Mouse (Mus musculus): ENCODE results near the gene Mrpl44. TPM values are rescaled to one million over a fixed set of nuclear protein-coding genes. Genes with fewer than 3 reads are reported as not detected.

Mrpl44 gene
- polyA plus RNA-seq, 1 experiment, result 15.1 TPM

GRCm38 (mm10) chr1:79754936-79755335 is 20.9 kb upstream of the Mrpl44 start:
- WGBS, result 93% methylated on average over 3 of the region's 3 CpGs
- peaks cover 11% of the 10 kb centered on the region for H3K4me1 ChIP-seq (replicated peaks; ENCODE audit: control insufficient read depth, insufficient read depth, low read length)
- H3K27ac ChIP-seq (ENCODE audit: control insufficient read depth, insufficient read depth, low read length), result no peak overlapping the region
- DNase-seq, result no peak
- no peak for TF ChIP-seq POLR2A (IDR thresholded peaks at IDR 0.05; ENCODE audit: control insufficient read depth, extremely low read depth, insufficient read depth, low read length, poor library complexity)
- H3K4me3 ChIP-seq (ENCODE audit: control insufficient read depth, insufficient read depth, low read length), result no peak overlapping the region
- no peaks in the 10 kb centered on the region for H3K36me3 ChIP-seq (ENCODE audit: control insufficient read depth, insufficient read depth, low read length)
- H3K27me3 ChIP-seq (ENCODE audit: control insufficient read depth, insufficient read depth, low read length), result no peaks in the 10 kb centered on the region

GRCm38 (mm10) chr1:79755376-79755775 is 20.4 kb upstream of the Mrpl44 start:
- Histone ChIP-seq H3K4me3 (ENCODE audit: control insufficient read depth, insufficient read depth, low read length) (no peak overlapping the region), H3K27me3 (ENCODE audit: control insufficient read depth, insufficient read depth, low read length) (no peaks in the 10 kb centered on the region), H3K27ac (ENCODE audit: control insufficient read depth, insufficient read depth, low read length) (no peak overlapping the region), H3K4me1 (replicated peaks; ENCODE audit: control insufficient read depth, insufficient read depth, low read length) (peaks cover 11% of the 10 kb centered on the region), H3K36me3 (ENCODE audit: control insufficient read depth, insufficient read depth, low read length) (no peaks in the 10 kb centered on the region)
- 80% methylated on average over 2 of the region's 2 CpGs for WGBS
- DNase-seq, result no peak
- TF ChIP-seq POLR2A (IDR thresholded peaks at IDR 0.05; ENCODE audit: control insufficient read depth, extremely low read depth, insufficient read depth, low read length, poor library complexity), result no peak
- TF ChIP-seq CTCF (IDR thresholded peaks at IDR 0.05; ENCODE audit: borderline replicate concordance, control insufficient read depth, extremely low read depth, insufficient read depth, low read length, poor library complexity), result no peak

GRCm38 (mm10) chr1:79756417-79756816 is 19.4 kb upstream of the Mrpl44 start:
- WGBS, result 87% methylated on average over 5 of the region's 5 CpGs
- no peak for DNase-seq
- no peaks in the 10 kb centered on the region for H3K27me3 ChIP-seq (ENCODE audit: control insufficient read depth, insufficient read depth, low read length)
- TF ChIP-seq CTCF (IDR thresholded peaks at IDR 0.05; ENCODE audit: borderline replicate concordance, control insufficient read depth, extremely low read depth, insufficient read depth, low read length, poor library complexity) (no peak), POLR2A (IDR thresholded peaks at IDR 0.05; ENCODE audit: control insufficient read depth, extremely low read depth, insufficient read depth, low read length, poor library complexity) (no peak)
- no peaks in the 10 kb centered on the region for H3K36me3 ChIP-seq (ENCODE audit: control insufficient read depth, insufficient read depth, low read length)
- H3K4me3 ChIP-seq (ENCODE audit: control insufficient read depth, insufficient read depth, low read length), result no peak overlapping the region
- no peak overlapping the region for H3K27ac ChIP-seq (ENCODE audit: control insufficient read depth, insufficient read depth, low read length)
- peaks cover 16% of the 10 kb centered on the region for H3K4me1 ChIP-seq (replicated peaks; ENCODE audit: control insufficient read depth, insufficient read depth, low read length)

GRCm38 (mm10) chr1:79757161-79757560 is 18.7 kb upstream of the Mrpl44 start:
- TF ChIP-seq CTCF (IDR thresholded peaks at IDR 0.05; ENCODE audit: borderline replicate concordance, control insufficient read depth, extremely low read depth, insufficient read depth, low read length, poor library complexity), result no peak
- no peak for TF ChIP-seq POLR2A (IDR thresholded peaks at IDR 0.05; ENCODE audit: control insufficient read depth, extremely low read depth, insufficient read depth, low read length, poor library complexity)
- Histone ChIP-seq H3K36me3 (ENCODE audit: control insufficient read depth, insufficient read depth, low read length) (no peaks in the 10 kb centered on the region), H3K4me3 (ENCODE audit: control insufficient read depth, insufficient read depth, low read length) (no peak overlapping the region), H3K27me3 (ENCODE audit: control insufficient read depth, insufficient read depth, low read length) (no peaks in the 10 kb centered on the region), H3K4me1 (replicated peaks; ENCODE audit: control insufficient read depth, insufficient read depth, low read length) (peaks cover 11% of the 10 kb centered on the region), H3K27ac (ENCODE audit: control insufficient read depth, insufficient read depth, low read length) (no peak overlapping the region)
- DNase-seq, result no peak
- 87% methylated on average over 7 of the region's 7 CpGs for WGBS

- Histone ChIP-seq H3K27me3 (ENCODE audit: control insufficient read depth, insufficient read depth, low read length) (no peaks in the 10 kb centered on the region), H3K4me3 (ENCODE audit: control insufficient read depth, insufficient read depth, low read length) (no peak overlapping the region), H3K27ac (ENCODE audit: control insufficient read depth, insufficient read depth, low read length) (no peak overlapping the region), H3K4me1 (replicated peaks; ENCODE audit: control insufficient read depth, insufficient read depth, low read length) (peaks cover 12% of the 10 kb centered on the region), H3K36me3 (ENCODE audit: control insufficient read depth, insufficient read depth, low read length) (no peaks in the 10 kb centered on the region)
- TF ChIP-seq CTCF (IDR thresholded peaks at IDR 0.05; ENCODE audit: borderline replicate concordance, control insufficient read depth, extremely low read depth, insufficient read depth, low read length, poor library complexity) (no peak), POLR2A (IDR thresholded peaks at IDR 0.05; ENCODE audit: control insufficient read depth, extremely low read depth, insufficient read depth, low read length, poor library complexity) (no peak)
- DNase-seq, result no peak
- WGBS, result 59% methylated on average over 4 of the region's 4 CpGs
Measured at GRCm38 (mm10) chr1:79757597-79757996, 18.2 kb upstream of the Mrpl44 start.

GRCm38 (mm10) chr1:79759006-79759405 is 16.8 kb upstream of the Mrpl44 start:
- no peak for TF ChIP-seq CTCF (IDR thresholded peaks at IDR 0.05; ENCODE audit: borderline replicate concordance, control insufficient read depth, extremely low read depth, insufficient read depth, low read length, poor library complexity)
- TF ChIP-seq POLR2A (IDR thresholded peaks at IDR 0.05; ENCODE audit: control insufficient read depth, extremely low read depth, insufficient read depth, low read length, poor library complexity), result no peak
- Histone ChIP-seq H3K4me3 (ENCODE audit: control insufficient read depth, insufficient read depth, low read length) (no peak overlapping the region), H3K4me1 (replicated peaks; ENCODE audit: control insufficient read depth, insufficient read depth, low read length) (peaks cover 17% of the 10 kb centered on the region), H3K27ac (ENCODE audit: control insufficient read depth, insufficient read depth, low read length) (no peak overlapping the region), H3K27me3 (ENCODE audit: control insufficient read depth, insufficient read depth, low read length) (no peaks in the 10 kb centered on the region), H3K36me3 (ENCODE audit: control insufficient read depth, insufficient read depth, low read length) (no peaks in the 10 kb centered on the region)
- DNase-seq, result no peak
- WGBS, result 82% methylated on average over 2 of the region's 2 CpGs

GRCm38 (mm10) chr1:79759436-79759972 is 16.3 kb upstream of the Mrpl44 start:
- Histone ChIP-seq H3K4me3 (ENCODE audit: control insufficient read depth, insufficient read depth, low read length) (no peak overlapping the region), H3K4me1 (replicated peaks; ENCODE audit: control insufficient read depth, insufficient read depth, low read length) (peaks cover 17% of the 10 kb centered on the region), H3K27me3 (ENCODE audit: control insufficient read depth, insufficient read depth, low read length) (no peaks in the 10 kb centered on the region), H3K36me3 (ENCODE audit: control insufficient read depth, insufficient read depth, low read length) (no peaks in the 10 kb centered on the region), H3K27ac (ENCODE audit: control insufficient read depth, insufficient read depth, low read length) (no peak overlapping the region)
- 91% methylated on average over 5 of the region's 5 CpGs for WGBS
- TF ChIP-seq CTCF (IDR thresholded peaks at IDR 0.05; ENCODE audit: borderline replicate concordance, control insufficient read depth, extremely low read depth, insufficient read depth, low read length, poor library complexity), result no peak
- no peak for TF ChIP-seq POLR2A (IDR thresholded peaks at IDR 0.05; ENCODE audit: control insufficient read depth, extremely low read depth, insufficient read depth, low read length, poor library complexity)
- no peak for DNase-seq
